Mouse (Mus musculus): ENCODE data around the gene Ttll8. TPM values are rescaled to one million over a fixed set of nuclear protein-coding genes. Genes with fewer than 3 reads are reported as not detected.
A peak's percentile ranks its signal among the peaks of the same experiment; 100 is the strongest.

Gene Ttll8
- polyA plus RNA-seq, 1 experiment, result not detected

- peaks cover 11% of the 10 kb centered on the region; the same call in 1 of the 2 replicates for H3K9me3 ChIP-seq
- no peak overlapping the region for H3K4me3 ChIP-seq (replicated peaks)
- TF ChIP-seq FLI1 (IDR thresholded peaks at IDR 0.05; ENCODE audit: low read length) (no peak), GATA1 (IDR thresholded peaks at IDR 0.05; ENCODE audit: borderline replicate concordance, low read length) (no peak)
- H3K36me3 ChIP-seq (replicated peaks; ENCODE audit: low read length), result no peaks in the 10 kb centered on the region
- H3K27me3 ChIP-seq (replicated peaks), result peaks cover 20% of the 10 kb centered on the region
- H3K4me1 ChIP-seq, result peaks cover 4% of the 10 kb centered on the region; the same call in 1 of the 2 replicates
Measured at GRCm38 (mm10) chr15:88964070-88964578, 9.9 kb upstream of the Ttll8 start.

- Histone ChIP-seq H3K4me1 (peaks cover 5% of the 10 kb centered on the region; the same call in 1 of the 2 replicates), H3K9me3 (no peaks in the 10 kb centered on the region), H3K27me3 (replicated peaks) (peaks cover 69% of the 10 kb centered on the region), H3K36me3 (replicated peaks; ENCODE audit: low read length) (no peaks in the 10 kb centered on the region), H3K4me3 (replicated peaks) (no peak overlapping the region)
- TF ChIP-seq GATA1 (IDR thresholded peaks at IDR 0.05; ENCODE audit: borderline replicate concordance, low read length), result no peak
- TF ChIP-seq FLI1 (IDR thresholded peaks at IDR 0.05; ENCODE audit: low read length), result no peak
Measured at GRCm38 (mm10) chr15:88957522-88957921, 3.3 kb upstream of the Ttll8 start.

GRCm38 (mm10) chr15:88955342-88955741 is 1.1 kb upstream of the Ttll8 start:
- Histone ChIP-seq H3K4me1 (peaks cover 5% of the 10 kb centered on the region; the same call in 1 of the 2 replicates), H3K36me3 (replicated peaks; ENCODE audit: low read length) (no peaks in the 10 kb centered on the region), H3K27me3 (replicated peaks) (peaks cover 64% of the 10 kb centered on the region), H3K4me3 (replicated peaks) (no peak overlapping the region), H3K9me3 (no peaks in the 10 kb centered on the region)
- TF ChIP-seq FLI1 (IDR thresholded peaks at IDR 0.05; ENCODE audit: low read length) (no peak), GATA1 (IDR thresholded peaks at IDR 0.05; ENCODE audit: borderline replicate concordance, low read length) (no peak)

GRCm38 (mm10) chr15:88951246-88951645 is 3.0 kb downstream of the Ttll8 start:
- Histone ChIP-seq H3K9me3 (no peaks in the 10 kb centered on the region), H3K36me3 (replicated peaks; ENCODE audit: low read length) (no peaks in the 10 kb centered on the region), H3K4me3 (replicated peaks) (no peak overlapping the region), H3K4me1 (peaks cover 5% of the 10 kb centered on the region; the same call in 1 of the 2 replicates), H3K27me3 (replicated peaks) (peaks cover 49% of the 10 kb centered on the region)
- TF ChIP-seq GATA1 (IDR thresholded peaks at IDR 0.05; ENCODE audit: borderline replicate concordance, low read length) (no peak), FLI1 (IDR thresholded peaks at IDR 0.05; ENCODE audit: low read length) (no peak)

- H3K4me3 ChIP-seq (replicated peaks), result no peak overlapping the region
- no peaks in the 10 kb centered on the region for H3K4me1 ChIP-seq
- H3K9me3 ChIP-seq, result no peaks in the 10 kb centered on the region
- peaks cover 26% of the 10 kb centered on the region for H3K27me3 ChIP-seq (replicated peaks)
- TF ChIP-seq FLI1 (IDR thresholded peaks at IDR 0.05; ENCODE audit: low read length) (no peak), GATA1 (IDR thresholded peaks at IDR 0.05; ENCODE audit: borderline replicate concordance, low read length) (no peak)
- no peaks in the 10 kb centered on the region for H3K36me3 ChIP-seq (replicated peaks; ENCODE audit: low read length)
Measured at GRCm38 (mm10) chr15:88946851-88947250, 7.4 kb downstream of the Ttll8 start.

GRCm38 (mm10) chr15:88943896-88944551 is 10.2 kb downstream of the Ttll8 start:
- Histone ChIP-seq H3K36me3 (replicated peaks; ENCODE audit: low read length) (no peaks in the 10 kb centered on the region), H3K27me3 (replicated peaks) (peaks cover 30% of the 10 kb centered on the region), H3K9me3 (no peaks in the 10 kb centered on the region), H3K4me3 (replicated peaks) (no peak overlapping the region), H3K4me1 (peaks cover 4% of the 10 kb centered on the region; the same call in 1 of the 2 replicates)
- TF ChIP-seq FLI1 (IDR thresholded peaks at IDR 0.05; ENCODE audit: low read length) (no peak), GATA1 (IDR thresholded peaks at IDR 0.05; ENCODE audit: borderline replicate concordance, low read length) (no peak)

GRCm38 (mm10) chr15:88942783-88943182 is 11.4 kb downstream of the Ttll8 start:
- H3K4me1 ChIP-seq, result peaks cover 5% of the 10 kb centered on the region; the same call in 1 of the 2 replicates
- TF ChIP-seq GATA1 (IDR thresholded peaks at IDR 0.05; ENCODE audit: borderline replicate concordance, low read length), result no peak
- TF ChIP-seq FLI1 (IDR thresholded peaks at IDR 0.05; ENCODE audit: low read length), result no peak
- H3K9me3 ChIP-seq, result no peaks in the 10 kb centered on the region
- peaks cover 29% of the 10 kb centered on the region for H3K27me3 ChIP-seq (replicated peaks)
- H3K36me3 ChIP-seq (replicated peaks; ENCODE audit: low read length), result no peaks in the 10 kb centered on the region
- no peak overlapping the region for H3K4me3 ChIP-seq (replicated peaks)

- H3K4me3 ChIP-seq (replicated peaks), result peak overlapping the region; percentile 70
- H3K36me3 ChIP-seq (replicated peaks; ENCODE audit: low read length), result no peaks in the 10 kb centered on the region
- no peak for TF ChIP-seq GATA1 (IDR thresholded peaks at IDR 0.05; ENCODE audit: borderline replicate concordance, low read length)
- TF ChIP-seq FLI1 (IDR thresholded peaks at IDR 0.05; ENCODE audit: low read length), result no peak
- H3K9me3 ChIP-seq, result peaks cover 4% of the 10 kb centered on the region; the same call in 1 of the 2 replicates
- peaks cover 24% of the 10 kb centered on the region for H3K4me1 ChIP-seq
- peaks cover 20% of the 10 kb centered on the region for H3K27me3 ChIP-seq (replicated peaks)
Measured at GRCm38 (mm10) chr15:88937291-88937650, 16.9 kb downstream of the Ttll8 start.

- no peak for TF ChIP-seq FLI1 (IDR thresholded peaks at IDR 0.05; ENCODE audit: low read length)
- TF ChIP-seq GATA1 (IDR thresholded peaks at IDR 0.05; ENCODE audit: borderline replicate concordance, low read length), result no peak
- Histone ChIP-seq H3K9me3 (peaks cover 4% of the 10 kb centered on the region; the same call in 1 of the 2 replicates), H3K4me3 (replicated peaks) (peak overlapping the region; percentile 71), H3K36me3 (replicated peaks; ENCODE audit: low read length) (no peaks in the 10 kb centered on the region), H3K27me3 (replicated peaks) (peaks cover 22% of the 10 kb centered on the region), H3K4me1 (peaks cover 24% of the 10 kb centered on the region)
Measured at GRCm38 (mm10) chr15:88936619-88937290, 17.5 kb downstream of the Ttll8 start.

- TF ChIP-seq FLI1 (IDR thresholded peaks at IDR 0.05; ENCODE audit: low read length) (no peak), GATA1 (IDR thresholded peaks at IDR 0.05; ENCODE audit: borderline replicate concordance, low read length) (no peak)
- Histone ChIP-seq H3K27me3 (replicated peaks) (peaks cover 20% of the 10 kb centered on the region), H3K4me1 (peaks cover 20% of the 10 kb centered on the region), H3K36me3 (replicated peaks; ENCODE audit: low read length) (no peaks in the 10 kb centered on the region), H3K4me3 (replicated peaks) (no peak overlapping the region), H3K9me3 (peaks cover 8% of the 10 kb centered on the region; the same call in 1 of the 2 replicates)
Measured at GRCm38 (mm10) chr15:88934141-88934540, 20.1 kb downstream of the Ttll8 start.
